Mouse (Mus musculus): ENCODE measurements around the gene Sclt1. TPM values are rescaled to one million over a fixed set of nuclear protein-coding genes. Genes with fewer than 3 reads are reported as not detected.
A peak's percentile ranks its signal among the peaks of the same experiment; 100 is the strongest.
"Not testable (repeated sequence)": the region's sequence is repeated elsewhere in the genome, so short reads cannot be mapped to it uniquely, and the experiment has no call there.

Gene Sclt1
- 10.7 and 11.9 TPM in 2 replicates for total RNA-seq (2021)
- long read RNA-seq, experiment 1, transcript Sclt1-201 (21 exons, 3,005 nt), result major isoform, 12 of 20 reads
- long read RNA-seq, experiment 1, partial matches to known transcripts, result 5 of 20 reads
- long read RNA-seq, experiment 1, other reads (novel, unspliced or antisense), result 2 of 20 reads
- long read RNA-seq, experiment 2, transcript Sclt1-201 (21 exons, 3,005 nt), result major isoform, 9 of 15 reads
- long read RNA-seq, experiment 2, partial matches to known transcripts, result 1 of 15 reads
- long read RNA-seq, experiment 2, other reads (novel, unspliced or antisense), result 4 of 15 reads

DNA sequence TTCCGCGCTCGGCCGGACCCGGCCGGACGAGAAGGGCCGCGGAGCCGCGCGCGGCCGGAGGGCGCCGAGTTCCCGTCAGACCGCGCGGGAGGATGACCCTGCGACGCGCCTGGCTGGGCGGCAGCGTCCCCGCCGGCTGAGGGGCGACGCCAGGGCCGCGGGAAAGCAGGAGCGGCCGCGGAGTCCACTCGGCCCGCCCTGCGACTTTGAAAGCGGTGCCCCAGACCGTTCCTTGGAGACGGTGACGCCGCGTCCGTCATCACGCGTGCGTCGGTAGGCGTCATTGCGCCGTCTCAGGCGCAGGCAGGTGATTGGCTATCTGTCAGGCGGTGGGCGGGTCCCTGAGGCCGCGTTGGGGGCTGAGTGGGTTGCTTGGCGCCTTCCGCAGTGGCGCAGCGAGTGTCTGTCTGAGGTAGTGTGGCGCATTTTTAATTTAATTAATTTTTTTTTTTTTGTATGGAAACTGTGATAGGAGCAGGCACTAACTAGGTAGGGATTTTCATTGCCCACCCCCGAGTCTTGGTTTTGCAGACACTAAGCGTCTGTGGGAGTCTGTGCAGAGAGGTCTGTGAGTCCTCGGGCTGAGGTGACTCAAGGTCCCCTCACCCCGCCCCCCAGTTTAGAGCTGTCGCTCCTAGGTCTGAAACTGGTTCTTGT, at the start of gene Sclt1, which contains the start of gene D3Ertd751e:
Gene Sclt1 (minus strand): TSS at position 237 of the 657 bp plus-strand sequence.
Gene D3Ertd751e (plus strand): TSS at position 334 of the 657 bp plus-strand sequence.
- peak; percentile 98 for DNase-seq

DNA sequence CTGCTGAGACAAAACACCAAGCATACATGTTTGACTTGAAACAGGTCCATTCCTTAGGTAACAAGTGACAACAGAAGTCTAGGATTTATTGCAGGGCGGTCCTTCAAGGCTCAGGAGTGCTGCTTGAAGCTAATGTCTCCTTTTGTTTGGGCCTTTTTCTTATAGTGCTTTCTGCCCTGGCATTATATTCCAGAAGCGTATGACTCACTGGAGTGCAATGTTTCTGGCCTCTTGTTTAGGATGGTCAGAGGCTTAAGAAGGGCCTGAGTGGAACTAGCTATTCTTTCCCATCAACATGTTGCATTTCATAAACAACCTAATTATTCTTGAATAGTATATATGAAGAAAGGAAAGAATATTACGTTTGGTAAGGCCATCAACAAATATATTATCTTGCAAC, 19.8 kb upstream of the Sclt1 start:
- no peak for DNase-seq

DNA sequence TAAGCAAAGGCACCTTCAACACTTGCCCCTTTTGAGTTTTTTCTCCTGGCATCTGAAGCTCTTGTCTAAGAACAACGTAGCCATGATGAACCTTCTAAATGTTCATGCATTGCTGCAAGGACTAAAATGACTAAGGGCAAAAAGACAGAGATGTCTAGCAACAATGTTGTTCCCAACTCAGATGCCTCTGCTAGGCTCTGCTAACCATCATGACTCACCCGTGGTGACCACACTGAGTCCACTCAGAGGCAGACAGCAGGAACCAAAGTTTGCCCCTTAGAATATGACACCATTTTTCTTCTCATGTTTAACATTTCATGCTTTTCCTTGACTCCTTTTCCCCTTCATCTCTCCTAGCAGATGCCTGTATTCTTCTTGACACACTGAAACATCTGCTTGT, 12.2 kb upstream of the Sclt1 start:
- DNase-seq, result no peak

DNA sequence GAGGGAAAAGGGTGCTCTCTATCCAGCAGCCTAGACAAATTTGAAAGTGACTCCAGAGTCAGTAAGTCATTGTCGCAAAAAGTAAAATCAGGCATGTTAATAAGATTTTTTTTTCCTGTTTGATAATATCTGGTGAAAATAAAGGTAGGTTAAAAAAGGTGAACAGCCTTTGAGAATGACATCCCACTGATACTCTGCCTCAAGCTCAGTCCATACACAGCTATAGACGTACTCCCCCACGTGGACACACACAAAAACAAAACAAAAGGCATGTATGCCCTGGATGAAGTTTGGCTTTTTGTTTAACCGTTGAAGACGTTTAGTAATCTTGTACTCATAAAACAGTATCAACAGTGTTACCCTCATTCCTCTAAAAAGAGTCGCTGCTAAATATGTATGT, 1.1 kb upstream of the Sclt1 start:
- DNase-seq, result peak; percentile 12

DNA sequence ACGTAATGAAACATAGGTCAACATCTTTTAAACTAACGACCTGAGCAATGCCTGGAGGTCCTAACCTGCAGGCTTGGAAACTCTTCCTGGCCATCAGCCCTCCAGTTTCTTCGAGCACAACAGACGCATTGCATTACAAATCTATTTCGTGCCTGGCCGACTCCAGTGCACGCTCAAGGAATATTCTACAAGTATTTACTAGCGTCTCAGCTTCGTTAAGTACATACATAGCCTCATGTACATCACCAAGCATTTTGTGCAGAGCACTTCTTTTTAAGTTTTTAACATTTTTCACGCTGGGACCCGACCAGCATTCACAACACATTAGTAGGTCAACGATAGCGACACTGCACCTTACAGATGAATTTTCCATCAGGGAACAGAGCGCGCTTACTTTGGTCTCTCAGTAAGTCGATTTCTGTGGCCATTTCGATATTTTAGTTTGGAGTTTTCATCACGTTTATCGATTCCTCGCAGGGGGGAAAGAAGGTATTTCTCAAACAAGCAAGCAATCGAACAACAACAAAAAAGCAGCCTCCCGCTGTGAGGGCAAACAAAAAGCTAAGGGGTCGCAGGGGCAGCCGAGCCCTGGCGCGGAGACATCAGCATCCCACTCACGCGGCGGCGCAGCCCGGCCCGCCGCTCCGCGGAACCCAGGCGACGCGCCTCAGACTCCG, 575 bp downstream of the Sclt1 start:
- peak; percentile 10 for DNase-seq

DNA sequence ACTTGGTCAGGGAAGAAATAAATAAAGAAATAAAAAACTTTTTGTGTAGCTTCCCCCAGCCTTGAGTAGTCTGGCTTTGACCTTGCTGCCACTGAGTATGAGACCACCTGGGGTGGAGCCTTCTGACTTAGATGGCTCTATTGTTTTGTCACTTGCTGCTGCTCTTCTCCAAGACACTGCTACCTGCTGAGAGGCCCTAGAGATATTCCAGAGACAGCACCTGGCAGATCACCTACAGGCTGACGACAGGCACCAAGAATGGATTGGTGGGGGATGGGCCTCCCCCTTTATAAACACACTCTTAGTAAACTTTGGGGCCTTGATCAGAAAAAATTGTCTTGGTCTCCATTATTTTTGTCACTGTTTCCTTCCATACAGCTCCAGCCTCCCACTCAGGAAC, 46.6 kb downstream of the Sclt1 start:
- no peak for DNase-seq

DNA sequence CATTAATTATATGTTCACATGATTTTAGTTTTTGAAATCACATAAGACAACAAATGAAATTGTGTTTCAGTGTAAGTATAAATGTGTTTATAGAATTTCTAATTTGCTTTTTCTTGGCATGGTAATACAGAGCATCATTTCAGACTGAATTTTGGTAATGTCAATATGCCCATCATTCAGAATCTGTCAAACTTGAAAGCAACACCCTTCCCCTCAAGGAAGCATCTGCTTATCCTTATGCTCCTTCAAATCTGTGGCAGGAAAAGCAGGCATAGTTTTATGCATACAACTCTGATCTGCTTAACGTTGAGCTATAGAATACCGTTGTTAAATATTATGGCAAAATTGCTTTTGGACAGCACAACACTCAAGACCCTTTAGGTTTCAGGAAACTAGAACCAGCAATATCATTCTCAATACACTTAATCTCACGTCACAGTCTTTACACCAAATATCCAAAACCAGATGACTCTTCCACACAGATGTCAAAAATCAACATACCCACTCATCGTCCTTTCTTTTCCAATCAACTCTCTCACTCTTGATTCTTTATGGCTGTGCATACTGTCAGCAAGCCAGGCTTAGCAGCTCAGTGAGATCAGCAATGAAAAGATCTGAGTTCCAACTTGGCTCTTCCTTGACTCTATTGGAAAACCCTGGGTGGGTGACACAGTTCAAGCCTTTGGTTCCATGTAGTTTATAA, 49.7 kb downstream of the Sclt1 start:
- DNase-seq, result no peak

DNA sequence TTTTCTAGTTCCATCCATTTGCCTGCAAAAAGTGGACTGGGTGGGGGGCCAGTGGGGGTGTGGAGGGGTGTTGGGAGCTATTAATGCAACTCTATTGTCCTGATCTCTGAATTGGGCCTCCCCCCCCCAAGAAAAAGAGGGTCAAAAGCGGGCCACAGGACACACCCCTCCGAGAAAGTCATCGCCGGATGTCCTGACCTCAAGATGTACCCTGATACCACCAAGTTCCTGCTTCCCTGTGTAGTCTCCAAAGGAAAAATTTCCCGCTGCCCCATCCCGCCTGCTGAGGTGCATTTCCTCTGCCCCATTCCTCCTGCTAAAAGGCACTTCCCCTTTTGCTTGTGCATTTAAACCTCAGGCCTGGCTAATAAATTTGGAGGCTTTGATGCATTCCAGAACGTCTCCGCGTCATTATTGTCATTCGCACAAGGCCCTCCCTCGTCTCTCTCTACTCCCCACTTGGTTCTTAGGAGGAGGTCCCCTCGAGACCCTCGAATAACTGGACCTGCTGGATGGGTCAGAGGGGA, 52.1 kb downstream of the Sclt1 start:
- not testable (repeated sequence) for DNase-seq

DNA sequence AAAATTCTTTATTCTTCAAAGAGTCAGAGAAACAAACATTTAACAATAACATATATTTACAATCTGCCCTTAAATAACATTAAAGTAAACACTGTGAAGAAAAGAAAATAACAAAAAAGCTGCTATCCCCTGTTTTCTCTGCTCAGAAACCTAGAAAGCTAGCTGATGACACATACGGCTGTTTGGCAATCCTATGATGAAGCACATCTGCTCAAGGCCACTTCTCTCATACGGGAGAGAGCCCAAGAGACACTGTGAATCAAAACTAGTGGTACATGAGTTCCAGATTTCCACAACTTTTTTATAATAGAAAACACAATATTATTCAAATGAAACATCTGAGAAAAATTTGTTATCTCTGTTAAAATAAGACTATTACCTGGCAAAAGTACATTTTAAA, 55.9 kb downstream of the Sclt1 start:
- DNase-seq, result peak; percentile 16

DNA sequence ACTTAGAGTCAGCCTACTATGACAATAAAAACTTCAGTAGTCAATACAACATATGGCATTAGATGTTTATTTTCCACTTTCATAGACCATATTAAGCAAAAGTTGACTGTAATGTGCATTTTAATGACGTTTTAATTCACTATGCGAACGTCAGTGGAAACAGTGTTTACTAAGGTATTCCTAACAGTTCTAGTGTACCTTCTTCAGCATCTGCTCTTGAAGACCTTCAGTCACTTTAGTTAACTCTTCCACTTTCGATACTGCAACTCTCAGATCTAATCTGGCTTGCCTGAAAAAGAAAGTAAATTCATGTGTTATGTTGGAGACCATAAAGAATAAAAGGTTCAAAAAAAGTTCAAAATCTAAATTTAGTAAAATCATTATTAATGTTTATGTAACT, 60.2 kb downstream of the Sclt1 start:
- no peak for DNase-seq

DNA sequence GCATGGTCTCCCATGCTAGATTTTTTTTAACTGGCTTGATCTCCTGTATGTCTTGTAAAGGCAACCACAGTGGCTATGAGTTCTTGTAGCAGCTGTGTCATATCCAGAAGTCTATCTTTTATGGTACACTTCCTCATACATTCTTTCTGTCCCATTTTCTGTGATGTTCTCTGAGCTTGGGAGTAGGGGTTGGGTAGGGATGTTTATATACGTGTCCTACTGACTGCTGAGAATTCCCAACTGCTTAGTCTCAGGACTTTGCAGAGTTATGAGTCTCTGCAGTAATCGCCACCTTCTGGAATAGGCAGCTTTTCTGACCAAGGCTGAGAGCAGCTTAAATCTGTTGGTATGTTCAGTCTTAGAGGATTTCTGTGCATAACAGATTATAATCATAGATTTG, 65.7 kb downstream of the Sclt1 start:
- no peak for DNase-seq

DNA sequence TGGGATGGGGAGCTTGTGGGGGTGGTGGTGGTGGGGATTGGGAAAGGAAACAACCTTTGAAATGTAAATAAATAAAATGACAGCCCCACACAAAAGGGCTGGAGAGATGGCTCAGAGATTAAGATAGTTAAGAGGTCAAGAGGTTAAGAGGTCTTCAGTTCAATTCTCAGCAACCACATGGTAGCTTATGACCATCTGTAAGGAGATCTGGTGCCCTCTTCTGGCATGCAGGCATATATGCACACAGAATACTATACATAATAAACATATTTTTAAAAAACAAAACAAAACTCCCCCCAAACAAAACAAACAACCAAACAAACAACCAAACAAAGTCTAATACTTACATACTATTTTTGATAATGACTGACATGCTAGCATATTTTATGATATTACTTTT, 67.5 kb downstream of the Sclt1 start:
- no peak for DNase-seq

DNA sequence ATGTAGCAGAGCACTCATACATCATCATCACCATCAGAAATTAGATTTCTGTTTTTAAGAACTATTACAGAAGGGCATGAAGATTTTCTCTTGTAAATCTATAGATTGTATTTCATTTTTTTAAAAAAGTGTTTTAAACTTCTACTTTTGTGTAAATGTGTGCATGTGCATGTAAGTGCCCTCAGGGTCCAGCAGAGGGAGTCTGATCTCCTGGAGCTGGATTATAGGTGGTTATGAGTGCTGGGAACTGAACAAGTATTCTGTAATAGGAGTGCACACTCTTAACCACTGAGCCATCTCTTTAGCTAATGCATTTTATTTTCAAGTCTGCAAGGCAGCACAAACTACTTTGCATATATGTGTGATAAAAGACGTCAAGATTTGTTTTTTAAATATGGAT, 86.7 kb downstream of the Sclt1 start:
- DNase-seq, result no peak

DNA sequence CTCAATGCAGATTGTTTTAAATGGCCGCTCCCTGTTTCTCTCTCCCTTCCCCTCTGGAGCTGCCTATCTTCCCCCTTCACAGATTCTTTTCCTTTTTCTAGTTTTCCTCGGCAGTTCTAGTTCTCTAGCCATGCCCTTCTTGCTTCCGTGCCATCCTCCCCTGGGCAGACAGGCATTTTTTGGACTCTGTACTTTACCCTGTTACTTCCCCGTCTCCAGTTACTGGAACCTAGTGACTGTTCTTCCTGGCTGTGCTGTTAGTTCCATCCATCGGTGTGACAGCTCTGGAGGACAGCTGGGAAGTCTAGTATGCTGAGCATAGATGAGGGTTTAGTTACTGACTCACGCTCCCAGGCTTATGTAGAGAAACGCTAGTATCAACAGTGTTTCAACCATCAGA, 121.3 kb downstream of the Sclt1 start:
- no peak for DNase-seq

DNA sequence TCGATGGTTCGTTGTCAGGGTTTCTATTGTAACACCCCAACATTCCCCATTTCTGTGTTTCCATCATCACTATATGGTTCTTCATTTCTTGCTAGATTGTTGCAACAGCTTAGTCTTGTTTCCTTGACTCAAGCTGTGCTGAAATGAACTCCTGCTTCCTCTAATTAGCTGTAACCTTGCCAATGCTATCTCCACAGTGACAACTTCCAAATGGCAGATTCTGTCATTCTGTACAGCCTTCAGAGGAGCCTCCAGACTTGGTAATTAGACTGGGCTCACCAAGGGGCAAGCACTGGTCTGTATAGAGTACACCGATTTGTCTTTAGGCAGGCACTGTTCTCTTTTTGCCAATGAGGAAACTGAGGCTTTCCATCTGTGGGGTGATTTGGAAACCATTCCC, 123.8 kb downstream of the Sclt1 start:
- DNase-seq, result no peak

DNA sequence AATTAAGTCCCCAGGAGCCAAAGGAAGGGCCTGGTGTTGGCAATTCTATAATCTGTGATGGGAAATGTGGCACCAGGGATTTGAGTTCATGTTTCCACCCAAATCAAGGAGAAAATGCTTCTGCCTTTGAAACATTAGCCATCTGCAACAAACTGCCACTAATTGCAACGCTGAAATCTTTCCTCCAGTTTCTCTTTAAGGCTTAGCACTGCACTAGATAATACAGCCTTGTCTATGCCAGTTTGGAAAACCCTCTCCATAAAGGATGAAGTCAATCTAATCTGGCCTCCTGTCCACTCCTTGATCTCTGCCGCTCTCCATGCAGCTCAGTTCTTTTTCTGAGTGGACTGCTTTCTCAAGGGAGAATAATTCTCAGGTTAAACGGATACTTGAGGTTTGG, 124.3 kb downstream of the Sclt1 start:
- no peak for DNase-seq

DNA sequence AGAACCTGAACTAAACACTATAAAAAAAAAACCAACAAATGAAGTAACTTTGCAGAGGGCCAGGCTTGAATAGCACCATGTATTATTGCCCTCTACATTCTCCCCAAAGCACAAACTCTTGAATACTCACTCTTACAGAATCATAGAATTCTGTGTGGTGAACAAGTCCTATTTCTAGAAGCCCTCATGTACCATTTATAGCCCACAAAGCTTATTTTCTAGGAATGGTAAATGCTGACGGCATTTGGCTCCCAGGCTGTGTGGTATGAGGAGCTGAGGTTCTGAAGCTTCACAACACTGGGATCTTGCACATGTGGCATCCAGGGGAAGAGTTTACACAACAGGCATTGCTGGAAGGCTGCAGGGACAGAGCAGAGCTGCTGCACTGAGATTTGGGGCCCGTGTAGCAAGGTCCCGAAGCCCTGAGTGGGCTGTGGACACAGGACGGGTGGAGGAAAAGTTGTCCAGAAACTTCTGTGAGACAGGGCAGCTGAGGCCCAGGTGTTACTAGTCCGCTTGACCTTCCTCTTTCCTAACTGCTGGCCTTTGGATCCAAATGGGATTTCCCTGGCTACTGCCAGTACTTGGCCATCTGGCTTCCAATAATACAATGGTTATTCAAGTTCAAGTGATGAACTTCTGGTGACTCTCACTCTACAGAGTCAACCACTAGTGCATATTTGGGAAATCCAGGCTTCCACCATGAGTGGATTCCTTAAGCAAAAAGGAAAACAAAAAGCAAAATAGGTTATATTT, 127.9 kb downstream of the Sclt1 start:
- no peak for DNase-seq

DNA sequence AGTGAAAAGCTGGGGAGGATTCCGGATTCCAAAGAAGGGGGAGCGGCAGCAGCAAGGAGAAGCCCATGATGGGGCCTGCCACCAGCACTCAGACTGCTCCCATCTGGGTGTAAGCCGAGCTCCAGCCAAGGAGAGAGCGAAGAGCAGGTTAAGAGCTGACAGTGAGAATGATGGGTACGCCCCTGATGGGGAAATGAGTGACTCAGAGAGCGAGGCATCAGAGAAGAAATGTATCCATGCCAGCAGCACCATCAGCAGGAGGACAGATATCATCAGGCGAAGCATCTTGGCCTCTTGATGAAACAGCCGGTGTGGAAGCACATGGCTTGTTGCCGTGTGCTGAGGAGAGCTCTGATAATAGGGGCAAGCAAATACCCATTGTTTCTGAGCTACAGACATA, 128.6 kb downstream of the Sclt1 start:
- no peak for DNase-seq

DNA sequence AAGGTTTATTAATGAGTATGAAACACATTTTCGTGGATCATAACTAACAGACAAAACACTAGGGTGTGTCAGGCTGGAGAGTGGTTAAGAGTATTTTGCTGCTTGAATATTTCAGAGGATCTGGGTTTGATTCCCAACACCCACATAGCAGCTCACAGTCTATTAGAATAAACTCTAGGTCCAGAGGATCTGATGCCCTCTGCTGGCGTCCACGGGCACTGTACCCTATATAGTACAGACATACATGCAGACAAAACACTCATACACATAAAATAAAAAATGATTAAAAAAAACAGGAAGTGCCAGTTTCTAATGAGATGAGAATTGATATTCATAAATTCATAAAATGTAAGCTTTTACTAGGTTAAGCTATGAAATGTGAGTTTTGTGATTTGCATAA, 130.1 kb downstream of the Sclt1 start:
- peak; percentile 44 for DNase-seq

DNA sequence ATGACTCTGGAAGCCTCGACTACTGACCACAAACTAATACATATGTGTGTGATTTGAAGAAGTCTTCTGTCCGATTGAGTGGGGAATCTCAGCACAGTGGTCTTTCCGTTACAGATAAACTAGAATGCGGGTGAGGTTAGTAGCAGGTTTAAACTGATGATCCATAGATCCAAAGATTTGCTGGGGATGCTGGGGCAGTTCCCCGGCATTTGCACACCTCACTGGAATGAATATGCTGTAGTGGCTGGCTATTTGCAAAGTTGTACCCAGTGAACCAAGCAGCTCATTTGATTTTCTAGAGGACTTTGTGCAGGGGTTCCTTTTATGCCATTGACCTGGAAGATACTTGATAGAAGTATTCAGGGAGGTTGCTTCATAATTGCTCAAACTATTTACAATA, 133.2 kb downstream of the Sclt1 start:
- no peak for DNase-seq

DNA sequence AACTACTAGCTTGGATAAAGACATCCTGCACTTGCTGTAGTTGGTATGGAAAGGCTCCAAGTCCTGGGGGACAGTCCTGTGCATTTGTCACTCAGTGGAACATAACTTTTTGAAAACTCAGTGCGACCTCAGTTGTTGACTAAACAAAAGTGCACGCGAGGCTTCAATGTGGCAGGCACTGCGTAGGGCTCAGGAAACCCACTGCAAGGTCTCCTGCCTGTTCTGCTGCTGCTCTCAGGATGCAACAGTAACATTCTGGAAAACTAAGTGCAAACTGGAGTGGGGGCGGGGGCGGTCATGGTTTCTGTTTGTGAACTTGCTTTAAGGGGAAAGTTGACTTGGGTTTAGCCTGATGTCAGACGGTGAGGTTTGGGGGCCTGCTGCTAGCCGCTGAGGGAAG, 134.8 kb downstream of the Sclt1 start:
- no peak for DNase-seq

DNA sequence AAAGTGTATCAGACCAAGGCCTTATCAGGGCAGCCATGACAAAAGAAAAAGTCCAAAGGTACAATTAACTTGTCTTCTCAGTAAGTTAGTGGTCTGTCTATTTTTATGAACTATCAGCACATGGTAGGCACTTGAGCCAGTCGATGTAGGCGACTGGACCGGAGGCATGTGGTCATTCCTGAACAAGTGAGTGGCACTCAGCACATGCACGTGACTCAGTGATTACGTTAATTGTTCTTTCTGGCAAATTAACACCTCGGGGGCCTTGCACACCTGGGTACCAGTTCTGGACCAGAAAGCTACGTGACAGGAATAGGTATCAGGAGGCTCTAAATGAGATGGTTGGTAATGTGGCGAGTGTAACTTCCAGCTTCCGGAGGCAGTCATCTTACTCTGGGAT, 135.3 kb downstream of the Sclt1 start:
- no peak for DNase-seq
